Mouse (Mus musculus) kidney, adult 9 months (tissue): ENCODE results near the gene Gda.

Experiments used
- DNase-seq: peaks from one replicate; pipeline ENCODE4 v3.0.0; 2022

The Gda gene

DNA sequence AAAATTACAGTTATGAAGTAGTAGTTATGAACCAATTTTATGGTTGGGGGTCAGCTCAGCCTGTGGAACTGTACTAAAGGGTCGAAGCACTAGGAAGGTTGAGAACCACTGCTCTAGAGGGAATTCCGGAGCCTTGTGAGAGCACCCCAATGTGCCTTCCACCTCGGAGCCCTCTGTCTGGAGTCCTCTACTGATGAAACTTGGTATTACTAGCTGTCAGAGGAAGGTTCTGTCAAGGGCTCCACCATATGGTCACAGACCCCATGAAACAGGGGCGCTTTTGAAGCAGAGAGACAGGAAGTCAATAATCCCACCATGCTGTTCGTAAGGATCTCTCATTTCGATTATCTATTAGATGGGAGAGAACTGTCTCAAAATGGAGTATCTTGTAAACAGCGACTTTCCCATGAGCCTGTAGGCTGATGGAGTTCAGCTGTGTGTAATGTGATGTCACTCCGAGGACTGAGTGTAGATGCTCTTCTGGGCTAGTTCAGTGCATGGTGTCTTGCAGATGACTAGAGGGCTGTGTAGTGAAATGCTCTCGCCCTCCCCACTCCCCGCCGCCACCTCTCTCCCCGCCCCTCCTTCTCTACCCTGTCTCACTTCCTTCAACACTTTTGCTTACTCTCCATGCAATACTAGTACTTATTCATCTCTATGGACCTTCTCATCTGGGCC lies 100.7 kb downstream of the Gda start:
- no peak for DNase-seq

GRCm38 (mm10) chr19:21371337-21371736 lies 101.9 kb downstream of the Gda start:
- no peak for DNase-seq

GRCm38 (mm10) chr19:21370782-21371181 lies 102.5 kb downstream of the Gda start:
- DNase-seq, result no peak

DNA sequence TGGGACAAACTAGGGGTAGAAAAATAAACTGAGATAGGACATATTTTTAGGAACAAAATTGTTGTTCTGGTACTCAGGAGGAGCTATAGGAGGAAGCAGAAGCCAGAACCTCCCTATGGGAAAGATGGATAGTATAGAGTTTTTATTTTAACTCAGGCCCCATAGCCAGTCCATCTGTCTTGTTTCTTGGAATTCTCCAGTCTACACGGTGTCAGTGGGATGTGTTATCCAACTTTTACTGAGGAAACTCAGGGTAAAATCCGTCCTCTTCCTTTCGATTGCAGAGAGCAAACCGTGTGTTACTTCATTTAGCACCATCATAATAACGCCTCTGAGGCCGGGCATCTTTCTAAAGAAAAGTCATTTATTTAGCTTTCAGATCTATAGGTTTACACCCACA lies 104.1 kb downstream of the Gda start:
- DNase-seq, result no peak

- no peak for DNase-seq
Measured at GRCm38 (mm10) chr19:21368595-21368994, 104.7 kb downstream of the Gda start.

- DNase-seq, result no peak
Measured at GRCm38 (mm10) chr19:21357792-21358191, 115.5 kb downstream of the Gda start.

GRCm38 (mm10) chr19:21349634-21350033 lies 123.6 kb downstream of the Gda start:
- DNase-seq, result no peak

GRCm38 (mm10) chr19:21346646-21347045 lies 126.6 kb downstream of the Gda start:
- no peak for DNase-seq
